Mouse (Mus musculus): ENCODE measurements around the gene Pafah1b2. TPM values are rescaled to one million over a fixed set of nuclear protein-coding genes. Genes with fewer than 3 reads are reported as not detected.

The Pafah1b2 gene
- total RNA-seq (2022): 100 to 1,000 TPM; 195 to 219 (median 207) TPM

- DNase-seq (ENCODE audit: low spot score in 2 of 2): peak; percentile 94 to 97
Observed at GRCm38 (mm10) chr9:46012091-46013008, at the start of gene Pafah1b2, which contains the start of gene Sik3. Gene Pafah1b2, minus strand, starts transcription at chr9:46012690. Gene Sik3, plus strand, starts transcription at chr9:46012820.

- no peak for DNase-seq (ENCODE audit: low spot score in 2 of 2)
Observed at GRCm38 (mm10) chr9:46061696-46062425, 49.4 kb upstream of the Pafah1b2 start.

GRCm38 (mm10) chr9:46060249-46060648, 47.8 kb upstream of the Pafah1b2 start:
- no peak for DNase-seq (ENCODE audit: low spot score in 2 of 2)

GRCm38 (mm10) chr9:46058065-46058464, 45.6 kb upstream of the Pafah1b2 start:
- DNase-seq (ENCODE audit: low spot score in 2 of 2): no peak

DNA sequence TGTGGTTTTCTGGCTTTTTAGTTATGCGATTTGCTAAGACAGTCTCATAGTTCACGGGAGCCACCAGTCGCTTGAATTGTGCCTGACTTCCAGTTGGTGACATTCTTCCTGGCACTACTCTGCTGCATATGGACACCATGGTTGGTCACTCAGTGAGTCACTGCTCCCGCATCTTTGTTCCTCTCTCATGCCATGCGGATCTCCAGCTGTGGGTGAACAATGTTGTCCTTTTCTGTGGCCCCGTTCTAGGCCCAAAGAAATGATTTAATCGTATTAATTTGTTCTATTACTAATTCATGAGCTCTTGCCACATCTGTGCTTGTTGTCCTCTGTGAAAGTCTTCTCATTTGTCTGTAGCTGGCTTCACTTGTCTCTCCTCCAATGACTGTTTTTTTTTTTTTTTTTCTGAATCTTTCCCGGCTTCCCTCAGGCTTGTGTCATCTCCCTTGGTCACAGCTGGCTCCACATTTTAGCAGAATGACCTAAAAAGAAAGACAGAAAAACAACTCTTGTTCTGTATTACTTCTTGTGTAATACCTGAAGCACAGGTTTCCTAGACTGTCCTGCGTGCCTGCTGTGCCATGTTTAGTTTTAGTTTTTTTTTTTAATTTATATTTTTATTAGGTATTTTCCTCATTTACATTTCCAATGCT, 40.6 kb upstream of the Pafah1b2 start:
- peak; percentile 51 to 67 for DNase-seq (ENCODE audit: low spot score in 2 of 2)

GRCm38 (mm10) chr9:46050203-46050602, 37.7 kb upstream of the Pafah1b2 start:
- DNase-seq (ENCODE audit: low spot score in 2 of 2): no peak

DNA sequence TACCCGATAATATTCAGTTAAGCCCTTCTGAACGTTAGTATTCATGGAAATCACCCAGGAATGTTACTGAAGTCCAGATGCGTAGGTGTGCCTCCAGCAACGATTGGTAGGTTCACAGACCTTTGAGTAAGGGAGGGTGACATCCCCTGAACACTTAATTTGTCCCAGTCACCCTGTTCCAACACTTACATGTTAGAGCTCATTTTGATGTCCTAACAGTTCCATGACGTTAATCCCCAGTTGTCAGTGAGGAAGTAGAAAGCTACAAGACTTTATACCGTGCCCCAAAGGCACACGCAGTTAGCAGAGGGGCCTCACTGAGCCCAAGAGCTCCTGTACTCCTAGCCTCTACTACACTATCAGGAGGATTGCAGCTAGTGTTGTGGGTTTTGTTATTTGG, 37.0 kb upstream of the Pafah1b2 start:
- no peak for DNase-seq (ENCODE audit: low spot score in 2 of 2)

- DNase-seq (ENCODE audit: low spot score in 2 of 2): no peak
Observed at GRCm38 (mm10) chr9:46046724-46047517, 34.4 kb upstream of the Pafah1b2 start.

- DNase-seq (ENCODE audit: low spot score in 2 of 2): no peak
Observed at GRCm38 (mm10) chr9:46043626-46044025, 31.1 kb upstream of the Pafah1b2 start.

DNA sequence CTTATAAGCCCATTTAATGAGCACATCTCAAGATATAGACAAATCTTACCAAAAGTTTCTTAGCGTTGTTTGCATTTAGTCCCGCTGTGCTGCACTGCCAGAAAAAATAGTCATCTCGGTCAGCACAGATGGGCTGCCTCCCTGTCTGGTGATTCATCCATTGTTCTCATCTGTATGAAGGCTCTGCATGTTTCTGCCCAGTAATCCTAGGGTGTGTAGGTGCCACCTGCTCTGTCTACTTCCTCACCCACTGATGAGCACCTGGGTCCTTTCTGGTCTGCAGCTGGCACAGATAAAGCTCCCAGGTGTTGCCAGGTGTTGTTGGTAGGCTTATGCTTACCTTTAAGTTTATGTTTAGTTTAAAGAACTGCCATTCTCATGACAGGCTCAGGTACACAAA, 29.9 kb upstream of the Pafah1b2 start:
- peak in 1 of 2 experiments; percentile 24 for DNase-seq (ENCODE audit: low spot score in 2 of 2)

GRCm38 (mm10) chr9:46041186-46041585, 28.7 kb upstream of the Pafah1b2 start:
- DNase-seq (ENCODE audit: low spot score in 2 of 2): no peak

GRCm38 (mm10) chr9:46038786-46039185, 26.3 kb upstream of the Pafah1b2 start:
- DNase-seq (ENCODE audit: low spot score in 2 of 2): no peak

GRCm38 (mm10) chr9:46036881-46037280, 24.4 kb upstream of the Pafah1b2 start:
- DNase-seq (ENCODE audit: low spot score in 2 of 2): no peak

GRCm38 (mm10) chr9:46035290-46035871, 22.9 kb upstream of the Pafah1b2 start:
- no peak for DNase-seq (ENCODE audit: low spot score in 2 of 2)

GRCm38 (mm10) chr9:46033862-46034261, 21.4 kb upstream of the Pafah1b2 start:
- no peak for DNase-seq (ENCODE audit: low spot score in 2 of 2)

DNA sequence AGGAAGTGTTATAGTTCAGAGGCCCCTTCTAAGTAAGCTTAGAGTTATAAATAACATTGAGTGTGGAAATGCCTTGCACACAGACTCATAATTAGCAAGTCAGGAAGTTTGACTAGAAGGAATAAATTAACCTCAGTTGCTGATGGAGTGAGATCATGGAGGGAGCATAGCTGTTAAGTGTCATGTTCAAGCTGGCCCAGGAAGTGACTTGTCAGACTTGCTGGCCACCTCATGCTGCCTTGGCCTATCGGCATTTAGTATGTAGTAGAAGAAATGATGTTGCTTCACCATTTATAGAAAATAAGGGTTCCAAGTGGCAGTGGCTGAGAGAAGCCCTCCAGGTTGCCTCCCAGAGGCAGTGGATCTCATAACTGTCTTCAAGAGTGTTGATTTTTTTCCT, 20.6 kb upstream of the Pafah1b2 start:
- no peak for DNase-seq (ENCODE audit: low spot score in 2 of 2)

- DNase-seq (ENCODE audit: low spot score in 2 of 2): peak in 1 of 2 experiments; percentile 43
Observed at GRCm38 (mm10) chr9:46032190-46032589, 19.7 kb upstream of the Pafah1b2 start.

DNA sequence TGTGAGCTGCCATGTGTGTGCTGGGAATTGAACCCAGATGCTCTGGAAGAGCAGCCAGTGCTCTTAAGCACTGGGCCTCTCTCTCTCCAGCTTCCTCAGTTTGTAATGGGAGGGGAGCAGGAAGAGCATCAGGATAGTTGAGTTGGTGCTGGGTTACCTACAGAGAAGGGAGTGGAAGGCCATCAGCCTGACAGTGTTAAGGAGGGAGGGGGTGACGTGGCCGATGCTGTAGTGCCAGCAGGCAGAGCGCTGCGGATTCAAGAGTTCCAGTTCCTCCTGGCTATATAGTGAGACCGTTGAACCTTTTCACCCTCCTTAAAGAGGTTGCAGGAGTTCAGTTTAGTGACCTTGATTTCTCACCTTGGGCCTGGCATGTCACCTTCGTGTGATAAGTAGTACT, 18.5 kb upstream of the Pafah1b2 start:
- DNase-seq (ENCODE audit: low spot score in 2 of 2): no peak

DNA sequence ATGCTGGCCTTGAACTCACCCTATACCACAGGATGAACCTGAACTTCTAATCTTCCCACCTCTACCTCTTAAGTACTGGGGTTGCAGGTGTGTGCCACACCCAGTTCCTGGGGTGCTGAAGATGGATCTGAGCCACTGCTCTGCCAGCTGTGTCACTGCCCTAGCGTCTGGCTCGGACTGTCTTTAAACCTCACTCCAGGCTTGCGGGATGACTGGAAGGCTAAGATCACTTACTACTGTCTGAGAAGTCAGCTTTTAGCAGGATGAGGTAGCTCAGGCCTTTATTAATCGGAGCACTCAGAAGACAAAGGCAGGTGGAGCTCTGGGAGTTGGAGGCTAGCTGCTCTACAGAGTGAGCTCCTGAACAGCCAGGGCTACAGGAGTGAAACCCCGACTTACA, 17.7 kb upstream of the Pafah1b2 start:
- no peak for DNase-seq (ENCODE audit: low spot score in 2 of 2)

GRCm38 (mm10) chr9:46029534-46029933, 17.0 kb upstream of the Pafah1b2 start:
- DNase-seq (ENCODE audit: low spot score in 2 of 2): no peak

- peak; percentile 39 to 47 for DNase-seq (ENCODE audit: low spot score in 2 of 2)
Observed at GRCm38 (mm10) chr9:46027994-46028393, 15.5 kb upstream of the Pafah1b2 start.

Data from layer of hippocampus, adult 8-10 months (tissue).